Mouse (Mus musculus): ENCODE results near the gene Sema4d.

DNA sequence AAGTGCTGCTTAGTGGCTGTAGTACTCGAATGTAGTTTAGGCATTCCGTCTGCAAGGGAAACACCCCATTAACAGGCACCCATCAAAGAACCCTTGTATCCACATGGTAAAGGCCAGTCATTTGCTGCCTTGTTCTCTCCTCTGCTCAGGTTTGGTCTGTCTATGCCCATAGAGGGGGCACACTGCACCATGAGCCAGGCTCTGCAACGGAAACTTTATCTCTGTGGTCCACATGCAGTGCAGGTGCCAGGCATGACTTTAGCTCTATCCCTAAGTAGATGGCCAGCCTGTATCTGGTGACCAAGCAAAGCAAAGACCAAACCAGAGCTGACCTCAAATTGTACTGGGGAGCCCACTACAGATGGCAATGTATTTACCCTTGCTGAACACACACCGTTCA is 73.0 kb downstream of the Sema4d start:
- TF ChIP-seq CTCF (IDR thresholded peaks at IDR 0.05; ENCODE audit: low read depth, low read length): no peak
- no peak for TF ChIP-seq POLR2A (IDR thresholded peaks at IDR 0.05; ENCODE audit: insufficient read depth, low read length)
